Mouse (Mus musculus) kidney, embryonic 16.5 days (tissue): Measurements from ENCODE around the gene Map2k6. TPM values are rescaled to one million over a fixed set of nuclear protein-coding genes. Genes with fewer than 3 reads are reported as not detected.

Source experiments
- ATAC-seq: fragments of 200-750 bp; cut with Nextera tagmentation; 2 replicates; pipeline ENCODE4 v1.8.0; 2017; ENCODE audit warnings: moderate TSS enrichment; ENCODE audit not compliant: low FRiP score, low TSS enrichment
- H3K27ac ChIP-seq: fragments of 300-500 bp; sonication (generic); 2 replicates; pipeline ENCODE4 v1.5.1; 2014; ENCODE audit warnings: low read length
- H3K27me3 ChIP-seq: fragments of 300-500 bp; sonication (generic); 2 replicates; pipeline ENCODE4 v1.6.1; 2014; ENCODE audit warnings: low read length, control low read depth, mixed read lengths; ENCODE audit not compliant: insufficient read depth
- H3K36me3 ChIP-seq: fragments of 300-500 bp; sonication (generic); 2 replicates; pipeline ENCODE4 v1.6.1; 2014; ENCODE audit warnings: low read length, control low read depth, mixed read lengths; ENCODE audit not compliant: insufficient read depth
- H3K4me1 ChIP-seq: fragments of 300-500 bp; sonication (generic); 2 replicates; pipeline ENCODE4 v1.6.1; 2014; ENCODE audit warnings: low read length, control low read depth, mixed read lengths; ENCODE audit not compliant: insufficient read depth
- H3K4me2 ChIP-seq: fragments of 300-500 bp; sonication (generic); replicated peaks from 2 replicates; pipeline ENCODE4 v1.6.1; 2014; ENCODE audit warnings: low read depth, low read length
- H3K4me3 ChIP-seq: fragments of 300-500 bp; sonication (generic); 2 replicates; pipeline ENCODE4 v1.5.1; 2014; ENCODE audit warnings: mild to moderate bottlenecking, low read length
- H3K9ac ChIP-seq: fragments of 300-500 bp; sonication (generic); replicated peaks from 2 replicates; pipeline ENCODE4 v1.6.1; 2014; ENCODE audit warnings: low read length
- H3K9me3 ChIP-seq: fragments of 300-500 bp; sonication (generic); 2 replicates; pipeline ENCODE4 v1.6.1; 2016; ENCODE audit warnings: low read length, control low read depth
- WGBS: fragments of 180-500 bp; shearing (Covaris S2); extraction: QIAGEN DNeasy Blood & Tissue Kit; methylation state at CpG from one replicate; pipeline ENCODE4 v1.1.7; 2014; 5-methylcytosine and 5-hydroxymethylcytosine counted together
- polyA plus RNA-seq: library from polyadenylated mRNA; unstranded; fragments of >200 nt; fragmentation: Nextera tagmentation; extraction: Ambion mirVana; gene quantifications from 2 replicates; pipeline ENCODE4 v1.2.1, GENCODE M21; 2015

The Map2k6 gene
- polyA plus RNA-seq, 1 experiment from 2014 or later, result 23.2 TPM

DNA sequence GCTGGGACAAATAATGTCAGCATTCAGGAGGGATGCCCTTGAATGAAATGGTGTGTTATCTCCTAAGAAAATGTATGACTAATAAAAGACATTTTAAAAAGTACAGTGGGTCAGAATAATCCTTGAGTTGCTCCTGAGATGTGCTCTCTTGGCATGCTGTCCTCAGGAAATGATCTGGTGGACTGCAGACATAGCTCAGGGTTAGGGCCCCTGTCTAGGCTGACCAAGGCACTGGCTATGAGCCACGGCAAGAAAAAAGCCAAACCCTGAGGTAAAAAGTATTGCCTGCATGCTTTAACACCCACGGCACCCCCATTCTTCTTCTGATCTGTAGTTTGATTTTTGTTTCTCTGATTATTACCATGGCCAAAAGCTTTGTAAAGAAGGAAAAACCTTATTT is 124.0 kb downstream of the Map2k6 start:
- no peaks in the 10 kb centered on the region for H3K4me1 ChIP-seq
- H3K9me3 ChIP-seq, result peaks cover 4% of the 10 kb centered on the region; the same call in 1 of the 2 replicates
- 89% methylated on average over 2 of the region's 2 CpGs for WGBS

DNA sequence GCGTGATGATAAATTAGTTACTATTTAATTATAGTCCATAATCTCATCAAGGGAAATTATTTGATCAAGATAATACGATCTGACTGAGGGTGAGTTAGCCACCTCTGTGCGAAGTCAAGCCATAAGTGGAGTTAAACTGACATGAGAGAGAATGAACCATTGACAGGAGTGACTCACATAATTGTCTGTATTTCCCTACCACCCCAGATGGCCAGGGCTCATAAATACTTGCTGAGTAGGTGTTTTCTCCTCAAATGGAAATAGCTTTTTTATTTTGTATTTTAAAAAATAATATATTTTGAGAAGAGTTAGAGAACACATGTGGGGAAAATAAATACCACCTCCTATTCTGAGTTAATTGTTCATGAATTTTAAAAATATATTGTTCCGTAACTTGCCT is 127.2 kb downstream of the Map2k6 start:
- Histone ChIP-seq H3K9ac (no peak overlapping the region), H3K36me3 (0 out of 2 replicates have a peak, but pooled peaks cover 4% of the 10 kb centered on the region), H3K9me3 (peaks cover 4% of the 10 kb centered on the region; the same call in 1 of the 2 replicates), H3K4me2 (no peak overlapping the region), H3K4me3 (no peak overlapping the region), H3K4me1 (no peaks in the 10 kb centered on the region), H3K27ac (no peak overlapping the region), H3K27me3 (no peaks in the 10 kb centered on the region)
- no peak for ATAC-seq
- 94% methylated on average over 4 of the region's 4 CpGs for WGBS

More for the DNA sequence above, 124.0 kb downstream of the Map2k6 start:
- Histone ChIP-seq H3K36me3 (peaks cover 21% of the 10 kb centered on the region), H3K4me2 (no peak overlapping the region), H3K9ac (no peak overlapping the region), H3K4me3 (no peak overlapping the region), H3K27ac (no peak overlapping the region), H3K27me3 (no peaks in the 10 kb centered on the region)
- no peak for ATAC-seq

DNA sequence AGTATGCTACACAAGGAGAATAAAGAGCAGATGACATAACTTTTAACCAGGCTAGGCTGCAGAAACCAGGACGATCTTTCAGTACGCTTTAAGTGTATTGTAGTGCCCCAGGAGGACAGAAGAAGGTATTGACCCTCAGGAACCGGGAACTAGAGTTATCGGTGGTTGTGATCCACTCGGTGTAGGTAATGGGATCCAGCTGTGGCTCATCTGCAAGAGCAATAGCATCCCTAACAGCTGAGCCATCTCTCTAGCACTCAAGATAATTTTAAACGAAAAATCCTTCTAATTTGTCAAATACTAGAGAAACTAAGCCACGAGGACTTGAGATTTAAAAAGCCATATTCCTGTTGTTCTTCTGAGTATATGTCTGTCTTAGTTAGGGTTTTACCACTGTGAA is 132.2 kb downstream of the Map2k6 start:
- Histone ChIP-seq H3K4me3 (no peak overlapping the region), H3K27me3 (no peaks in the 10 kb centered on the region), H3K36me3 (no peaks in the 10 kb centered on the region), H3K9me3 (no peaks in the 10 kb centered on the region), H3K4me2 (no peak overlapping the region), H3K27ac (no peak overlapping the region), H3K9ac (no peak overlapping the region), H3K4me1 (no peaks in the 10 kb centered on the region)
- 75% methylated on average over 7 of the region's 7 CpGs for WGBS
- no peak for ATAC-seq

DNA sequence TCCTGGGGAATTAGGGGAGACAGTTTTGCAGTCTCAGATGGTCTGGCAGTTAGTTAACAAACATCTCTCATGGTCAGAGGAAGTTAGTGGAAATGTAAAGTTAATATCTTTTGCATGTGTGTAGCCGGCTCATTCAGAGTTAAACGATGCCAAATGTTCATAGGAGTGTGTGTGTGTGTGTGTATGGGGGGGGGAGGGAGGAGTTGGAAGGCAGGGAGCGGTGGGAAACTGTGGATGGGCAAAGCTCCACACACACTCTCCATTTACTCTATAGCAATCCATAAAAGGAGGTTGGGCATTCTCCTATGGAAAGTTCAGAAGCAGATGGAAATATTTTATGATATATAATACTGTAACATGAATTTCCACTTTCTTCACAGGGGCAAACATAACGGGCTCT is 135.9 kb downstream of the Map2k6 start:
- Histone ChIP-seq H3K9ac (no peak overlapping the region), H3K36me3 (no peaks in the 10 kb centered on the region), H3K27ac (no peak overlapping the region), H3K9me3 (no peaks in the 10 kb centered on the region), H3K27me3 (no peaks in the 10 kb centered on the region), H3K4me2 (no peak overlapping the region), H3K4me1 (0 out of 2 replicates have a peak, but pooled peaks cover 4% of the 10 kb centered on the region), H3K4me3 (no peak overlapping the region)
- no peak for ATAC-seq
- 77% methylated on average over 4 of the region's 4 CpGs for WGBS

DNA sequence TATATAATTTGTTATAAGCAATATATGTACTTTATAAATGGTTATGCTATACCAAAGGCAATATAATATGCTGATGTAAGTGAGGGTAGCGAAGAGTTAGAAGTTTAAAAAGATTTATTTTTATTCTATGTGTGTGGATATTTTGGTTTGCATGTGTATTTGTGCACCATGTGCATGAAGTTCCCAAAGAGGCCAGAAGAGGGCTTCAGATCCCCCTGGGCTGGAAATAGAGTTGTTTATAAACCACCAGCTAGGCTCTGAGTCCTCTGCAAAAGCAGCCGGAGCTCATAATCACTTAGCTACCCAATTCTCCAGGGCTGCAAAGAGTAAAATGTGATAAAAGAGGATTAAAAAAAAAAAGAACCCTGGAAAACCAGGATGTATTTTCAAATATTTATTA is 137.6 kb downstream of the Map2k6 start:
- H3K9ac ChIP-seq, result no peak overlapping the region
- WGBS, result 96% methylated on average over 2 of the region's 2 CpGs
- no peak overlapping the region for H3K27ac ChIP-seq
- no peak for ATAC-seq
- H3K27me3 ChIP-seq, result no peaks in the 10 kb centered on the region
- no peaks in the 10 kb centered on the region for H3K36me3 ChIP-seq
- H3K4me1 ChIP-seq, result 0 out of 2 replicates have a peak, but pooled peaks cover 4% of the 10 kb centered on the region
- H3K4me2 ChIP-seq, result no peak overlapping the region
- H3K4me3 ChIP-seq, result no peak overlapping the region
- H3K9me3 ChIP-seq, result 0 out of 2 replicates have a peak, but pooled peaks cover 3% of the 10 kb centered on the region

DNA sequence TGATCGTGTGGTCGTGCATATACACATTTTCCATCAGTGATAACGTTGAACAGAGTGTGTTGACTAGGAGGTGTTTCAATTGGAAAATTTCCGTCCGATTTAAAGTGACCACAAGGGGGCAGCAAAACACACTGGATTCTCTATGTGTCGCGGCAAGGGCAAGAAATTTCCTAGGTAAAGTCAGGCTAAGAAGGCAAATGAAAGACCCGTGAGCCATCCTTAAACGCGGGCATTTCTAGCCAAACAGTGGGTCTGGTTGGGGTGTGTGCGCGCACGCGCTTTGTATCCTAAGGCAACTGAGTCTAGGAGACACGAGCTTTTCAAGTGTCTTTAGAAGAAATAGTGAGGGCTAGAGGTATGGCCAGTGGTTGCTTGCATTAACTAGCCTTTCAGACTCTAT is 138.7 kb downstream of the Map2k6 start:
- H3K27me3 ChIP-seq, result no peaks in the 10 kb centered on the region
- whole genome bisulfite sequencing, result 12% methylated on average over 15 of the region's 15 CpGs
- H3K4me1 ChIP-seq, result 0 out of 2 replicates have a peak, but pooled peaks cover 4% of the 10 kb centered on the region
- no peak for ATAC-seq
- H3K9ac ChIP-seq, result 0 out of 2 replicates have a peak overlapping the region, but pooled peaks have one; percentile 17
- H3K36me3 ChIP-seq, result no peaks in the 10 kb centered on the region
- H3K9me3 ChIP-seq, result 0 out of 2 replicates have a peak, but pooled peaks cover 3% of the 10 kb centered on the region
- H3K4me3 ChIP-seq, result peak overlapping the region; percentile 25; the same call in 1 of the 2 replicates
- H3K27ac ChIP-seq, result no peak overlapping the region
- peak overlapping the region; percentile 51 for H3K4me2 ChIP-seq

DNA sequence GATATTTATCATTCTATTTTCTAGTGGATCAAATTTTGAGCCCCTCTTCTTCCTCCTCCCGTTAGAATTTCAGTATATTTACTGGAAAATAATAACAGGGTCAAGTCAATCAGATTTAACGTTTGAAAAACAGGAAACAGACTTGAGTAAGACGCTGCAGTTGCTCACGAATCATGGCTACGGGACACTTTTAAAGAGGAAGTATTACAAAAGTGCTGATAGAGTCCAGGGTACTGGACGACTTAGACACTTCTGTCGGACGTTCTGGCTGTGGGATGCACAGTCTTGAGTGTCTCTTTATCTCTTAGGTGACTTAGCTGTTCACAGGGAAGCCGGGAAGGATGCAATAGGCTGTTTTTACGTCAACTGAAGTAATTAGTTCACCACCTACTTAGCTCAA is 139.3 kb downstream of the Map2k6 start:
- no peak for ATAC-seq
- Histone ChIP-seq H3K9ac (no peak overlapping the region), H3K36me3 (no peaks in the 10 kb centered on the region), H3K4me2 (peak overlapping the region; percentile 51; the same call in 1 of the 2 replicates), H3K27me3 (no peaks in the 10 kb centered on the region), H3K4me3 (no peak overlapping the region), H3K9me3 (0 out of 2 replicates have a peak, but pooled peaks cover 3% of the 10 kb centered on the region), H3K27ac (no peak overlapping the region), H3K4me1 (0 out of 2 replicates have a peak, but pooled peaks cover 4% of the 10 kb centered on the region)
- 54% methylated on average over 10 of the region's 10 CpGs for WGBS

DNA sequence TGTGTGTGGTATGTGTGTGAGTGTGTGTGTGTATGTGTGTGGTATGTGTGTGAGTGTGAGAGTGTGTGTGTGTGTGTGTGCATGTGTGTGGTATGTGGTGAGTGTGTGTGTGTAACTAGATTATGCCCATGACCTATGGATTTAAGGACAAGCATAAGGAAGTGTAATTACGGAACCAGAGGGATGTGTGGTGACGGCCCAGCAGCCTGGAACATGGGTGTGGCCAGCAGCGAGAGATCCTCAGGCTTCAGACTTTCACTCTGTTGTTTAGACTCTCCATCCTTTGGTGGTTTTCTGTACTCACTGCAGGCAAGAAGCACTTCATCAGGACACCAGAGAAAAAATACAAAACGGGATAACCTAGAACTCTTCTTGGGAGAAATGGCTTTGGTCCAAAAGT is 143.0 kb downstream of the Map2k6 start:
- WGBS, result 77% methylated on average over 4 of the region's 4 CpGs
- Histone ChIP-seq H3K36me3 (no peaks in the 10 kb centered on the region), H3K4me2 (no peak overlapping the region), H3K9ac (no peak overlapping the region), H3K4me3 (no peak overlapping the region), H3K4me1 (0 out of 2 replicates have a peak, but pooled peaks cover 4% of the 10 kb centered on the region), H3K9me3 (0 out of 2 replicates have a peak, but pooled peaks cover 3% of the 10 kb centered on the region), H3K27me3 (no peaks in the 10 kb centered on the region), H3K27ac (no peak overlapping the region)
- ATAC-seq, result no peak

DNA sequence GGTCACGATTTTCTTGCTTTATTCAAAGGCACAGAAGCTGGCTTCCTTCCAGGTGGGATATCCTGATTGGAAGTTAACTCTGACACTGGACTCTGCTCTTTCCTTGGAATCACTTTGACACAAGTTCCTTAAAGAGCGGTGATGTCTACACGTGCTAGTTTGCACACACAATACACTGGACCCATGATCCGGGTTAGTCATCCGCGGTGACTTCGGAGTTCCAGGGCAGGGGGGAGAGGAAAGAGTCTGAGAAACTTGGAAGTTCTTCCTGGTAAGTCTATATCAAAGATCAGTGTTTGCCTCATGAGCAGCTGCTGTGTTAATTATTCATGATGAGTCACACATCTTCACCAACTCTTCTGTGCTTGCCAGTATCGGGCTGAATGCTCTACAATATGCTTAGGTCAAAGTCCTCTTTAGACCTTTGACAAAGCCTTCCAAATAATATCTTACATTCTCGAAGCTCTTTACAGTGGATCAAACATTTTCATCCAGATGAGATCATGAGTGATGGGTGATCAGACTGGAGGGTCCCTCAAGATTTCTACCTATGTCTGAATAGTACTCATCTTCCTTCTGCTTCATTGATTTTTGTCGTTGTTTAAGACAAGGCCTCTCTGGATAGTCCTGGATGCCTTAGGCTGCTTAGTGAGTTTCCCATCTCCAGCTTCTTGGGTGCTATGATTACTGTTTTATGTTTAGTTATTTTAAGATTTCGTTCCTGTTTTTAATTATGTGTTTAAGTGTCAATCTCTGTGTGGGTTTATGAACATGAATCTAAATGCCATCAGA is 145.7 kb downstream of the Map2k6 start:
- H3K9ac ChIP-seq, result no peak overlapping the region
- no peak overlapping the region for H3K4me2 ChIP-seq
- no peaks in the 10 kb centered on the region for H3K4me1 ChIP-seq
- H3K36me3 ChIP-seq, result no peaks in the 10 kb centered on the region
- no peak overlapping the region for H3K4me3 ChIP-seq
- 67% methylated on average over 11 of the region's 11 CpGs for WGBS
- ATAC-seq, result peak; percentile 57; the same call in 1 of the 2 replicates
- no peaks in the 10 kb centered on the region for H3K27me3 ChIP-seq
- H3K27ac ChIP-seq, result no peak overlapping the region
- 0 out of 2 replicates have a peak, but pooled peaks cover 3% of the 10 kb centered on the region for H3K9me3 ChIP-seq

DNA sequence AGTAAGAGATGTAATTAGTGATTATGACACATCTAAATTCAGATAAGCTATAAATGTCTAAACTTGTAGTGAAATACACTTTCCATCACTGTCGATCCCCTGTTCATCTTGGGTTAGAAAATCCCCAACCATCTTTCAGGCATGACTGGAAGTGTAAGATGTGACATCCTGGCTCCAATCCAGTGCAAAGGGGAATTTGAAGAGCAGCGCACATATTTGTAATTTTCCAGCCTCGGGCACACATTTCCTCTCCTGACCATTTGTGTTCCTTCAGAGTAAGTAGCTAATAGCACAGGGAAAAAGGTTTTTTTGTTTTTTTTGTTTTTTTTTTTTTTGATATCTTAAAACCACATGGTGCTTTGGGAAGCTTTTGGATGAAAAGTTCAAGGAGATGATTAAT is 146.5 kb downstream of the Map2k6 start:
- Histone ChIP-seq H3K9ac (no peak overlapping the region), H3K4me1 (no peaks in the 10 kb centered on the region), H3K27me3 (no peaks in the 10 kb centered on the region), H3K9me3 (0 out of 2 replicates have a peak, but pooled peaks cover 1% of the 10 kb centered on the region), H3K4me3 (no peak overlapping the region), H3K27ac (no peak overlapping the region), H3K36me3 (no peaks in the 10 kb centered on the region), H3K4me2 (no peak overlapping the region)
- WGBS, result 64% methylated on average over 3 of the region's 3 CpGs
- ATAC-seq, result no peak
